Mouse (Mus musculus) cerebellum, adult 2 months (tissue): ENCODE results near the gene Il4i1. TPM values are rescaled to one million over a fixed set of nuclear protein-coding genes. Genes with fewer than 3 reads are reported as not detected.

Experiments
- DNase-seq, 2 experiments: peaks; one replicate each; pipeline ENCODE4 v3.0.0; 2021
- H3K27ac ChIP-seq: fragments of 200-500 bp; 2 replicates; pipeline ENCODE4 v1.5.1; 2012; ENCODE audit warnings: low read length, control low read depth, inconsistent platforms; ENCODE audit not compliant: insufficient read depth
- H3K27me3 ChIP-seq: fragments of 200-500 bp; 2 replicates; pipeline ENCODE4 v1.6.1; 2012; ENCODE audit warnings: inconsistent platforms, mild to moderate bottlenecking, low read length, moderate library complexity; ENCODE audit not compliant: control insufficient read depth, insufficient read depth
- H3K4me1 ChIP-seq: fragments of 200-500 bp; 2 replicates; pipeline ENCODE4 v1.6.1; 2011; ENCODE audit warnings: low read length; ENCODE audit not compliant: control insufficient read depth, insufficient read depth
- H3K4me3 ChIP-seq: fragments of 200-500 bp; replicated peaks from 2 replicates; pipeline ENCODE3; 2011; ENCODE audit warnings: mild to moderate bottlenecking, low read depth, low read length, control low read depth; ENCODE audit not compliant: insufficient read depth
- CTCF ChIP-seq: fragments of 200-500 bp; IDR thresholded peaks from 2 replicates; pipeline ENCODE4 v1.5.1; 2011; ENCODE audit warnings: low read depth, mild to moderate bottlenecking, control low read depth, low read length, moderate library complexity, borderline replicate concordance; ENCODE audit not compliant: insufficient read depth
- POLR2A ChIP-seq: fragments of 200-500 bp; IDR thresholded peaks from 2 replicates; pipeline ENCODE4 v1.6.1; 2011; ENCODE audit warnings: low read length, control low read depth, borderline replicate concordance; ENCODE audit not compliant: insufficient read depth
- WGBS: fragments of 180-500 bp; shearing (Covaris S2); methylation state at CpG from one replicate; pipeline ENCODE4 v1.1.7; 2018; 5-methylcytosine and 5-hydroxymethylcytosine counted together
- polyA plus RNA-seq: library from polyadenylated mRNA; depleted of rRNA; stranded (reverse); fragments of >200 nt; gene quantifications from 2 replicates; pipeline ENCODE4 v1.2.3, GENCODE M21; 2012

Il4i1 gene
- polyA plus RNA-seq, 1 experiment: 1.9 TPM

GRCm38 (mm10) chr7:44864595-44865542 lies 48.7 kb downstream of the Il4i1 start:
- peak; percentile 38 to 44 for DNase-seq
- H3K27ac ChIP-seq: peak overlapping the region; percentile 36; the same call in 1 of the 2 replicates
- peaks cover 48% of the 10 kb centered on the region for H3K4me1 ChIP-seq
- TF ChIP-seq POLR2A (peak; percentile 27; the same call in 1 of the 2 replicates), CTCF (no peak)
- no peak overlapping the region for H3K4me3 ChIP-seq
- H3K27me3 ChIP-seq: no peaks in the 10 kb centered on the region
- WGBS: 30% methylated on average over 24 of the region's 24 CpGs

GRCm38 (mm10) chr7:44866276-44867009 lies 50.3 kb downstream of the Il4i1 start:
- 2% methylated on average over 15 of the region's 15 CpGs for WGBS
- peaks cover 37% of the 10 kb centered on the region for H3K4me1 ChIP-seq
- no peaks in the 10 kb centered on the region for H3K27me3 ChIP-seq
- peak overlapping the region; percentile 1 for H3K4me3 ChIP-seq
- TF ChIP-seq CTCF: no peak
- peak overlapping the region; percentile 2; the same call in 1 of the 2 replicates for H3K27ac ChIP-seq
- DNase-seq: peak; percentile 58 to 61

GRCm38 (mm10) chr7:44867010-44867702 lies 51.0 kb downstream of the Il4i1 start:
- DNase-seq: peak; percentile 44 to 46
- peak overlapping the region; percentile 29 for H3K4me3 ChIP-seq
- H3K27ac ChIP-seq: no peak overlapping the region
- no peaks in the 10 kb centered on the region for H3K27me3 ChIP-seq
- WGBS: 23% methylated on average over 19 of the region's 19 CpGs
- TF ChIP-seq CTCF (no peak), POLR2A (no peak)
- peaks cover 36% of the 10 kb centered on the region for H3K4me1 ChIP-seq

GRCm38 (mm10) chr7:44867802-44868201 lies 51.6 kb downstream of the Il4i1 start:
- no peak for TF ChIP-seq CTCF
- no peak for TF ChIP-seq POLR2A
- Histone ChIP-seq H3K27me3 (no peaks in the 10 kb centered on the region), H3K4me3 (peak overlapping the region; percentile 53), H3K4me1 (peaks cover 36% of the 10 kb centered on the region), H3K27ac (no peak overlapping the region)
- 12% methylated on average over 9 of the region's 9 CpGs for WGBS
- peak in 1 of 2 experiments; percentile 24 for DNase-seq

GRCm38 (mm10) chr7:44868465-44868864 lies 52.3 kb downstream of the Il4i1 start:
- H3K27me3 ChIP-seq: no peaks in the 10 kb centered on the region
- peaks cover 34% of the 10 kb centered on the region for H3K4me1 ChIP-seq
- H3K27ac ChIP-seq: no peak overlapping the region
- peak overlapping the region; percentile 53 for H3K4me3 ChIP-seq
- DNase-seq: peak in 1 of 2 experiments; percentile 31
- TF ChIP-seq POLR2A (no peak), CTCF (no peak)
- under 1% methylated on average over 16 of the region's 16 CpGs for WGBS

- Histone ChIP-seq H3K4me3 (peak overlapping the region; percentile 53), H3K4me1 (peaks cover 33% of the 10 kb centered on the region), H3K27ac (peak overlapping the region; percentile 98), H3K27me3 (no peaks in the 10 kb centered on the region)
- DNase-seq: peak; percentile 67 to 75
- TF ChIP-seq POLR2A (no peak), CTCF (no peak)
- WGBS: 1% methylated on average over 95 of the region's 108 CpGs
Observed at GRCm38 (mm10) chr7:44868919-44869696, 52.9 kb downstream of the Il4i1 start.
